26 mouse cellular contexts compared by ENCODE assay signal in genomic region chr9:76881830-76882229, GRCm38 (mm10).
A peak's percentile ranks its signal among the peaks of the same experiment; 100 is the strongest.
DNase-seq lines count a peak whose midpoint lies in the region; ATAC-seq and TF ChIP-seq lines count a peak whose summit lies in the region.
"Had no signal": no experiment of that assay in that cellular context is flagged by ENCODE, and none has a peak within 500 bp of the region (broad histone marks: within the 10 kb centered on the region; RNA-seq: fewer than 3 reads in every experiment).

No protein-coding gene starts in this region.

- WGBS in midbrain, embryonic 11.5 days = 70% methylated on average over 1 of the region's 1 CpGs
- 61% methylated on average over 1 of the region's 1 CpGs for WGBS in midbrain, embryonic 16.5 days

- no peak for TF ChIP-seq CTCF in embryonic fibroblast, embryonic 13.5 days (IDR thresholded peaks at IDR 0.05; ENCODE audit: borderline replicate concordance, insufficient read depth, low read length)

- DNase-seq in midbrain, embryonic 11.5 days (ENCODE audit: low spot score, missing footprints) = peak; percentile 17
- peak; percentile 74 for DNase-seq in Muller cell, postnatal 12 days (ENCODE audit: inconsistent ontology term)
- no peak for DNase-seq in kidney, postnatal 36 days
- DNase-seq in left cerebral cortex, adult 11 months (ENCODE audit: low spot score) = no peak
- DNase-seq in layer of hippocampus, postnatal 14 days (ENCODE audit: low spot score in 2 of 2) = no peak
- DNase-seq: adrenal gland, adult 2 months; adrenal gland, postnatal 14 days; cerebellum, adult 11-12 months; cerebellum, adult 8-10 months; cerebellum, postnatal 10 days; cerebellum, postnatal 36 days; gastrocnemius, postnatal 25 days; heart, adult 18-20 months; heart, postnatal 10 days; heart, postnatal 36 days had no signal

- H3K36me3 ChIP-seq in midbrain, embryonic 11.5 days (ENCODE audit: control insufficient read depth, insufficient read depth, low read length) = no peaks in the 10 kb centered on the region
- no peaks in the 10 kb centered on the region for H3K36me3 ChIP-seq in midbrain, embryonic 16.5 days (ENCODE audit: control insufficient read depth, insufficient read depth, low read length)
- H3K36me3 ChIP-seq: embryonic facial prominence, embryonic 12.5 days; G1E; heart, embryonic 12.5 days; heart, embryonic 15.5 days had no signal

- no peak overlapping the region for H3K4me2 ChIP-seq in midbrain, embryonic 11.5 days
- H3K4me2 ChIP-seq in midbrain, embryonic 16.5 days (ENCODE audit: low read length) = no peak overlapping the region
- H3K4me2 ChIP-seq: embryonic facial prominence, embryonic 12.5 days; heart, embryonic 12.5 days; heart, embryonic 15.5 days; hindbrain, embryonic 14.5 days had no signal

- no peak overlapping the region for H3K4me3 ChIP-seq in midbrain, embryonic 11.5 days (ENCODE audit: low read depth, low read length)
- no peak overlapping the region for H3K4me3 ChIP-seq in midbrain, embryonic 16.5 days (ENCODE audit: low read depth, low read length)
- H3K4me3 ChIP-seq in embryonic fibroblast, embryonic 13.5 days (ENCODE audit: insufficient read depth, low read length) = no peak overlapping the region
- H3K4me3 ChIP-seq: embryonic facial prominence, embryonic 12.5 days; heart, embryonic 12.5 days; heart, embryonic 15.5 days had no signal

- H3K27ac ChIP-seq in midbrain, embryonic 11.5 days (ENCODE audit: low read depth, low read length) = no peak overlapping the region
- H3K27ac ChIP-seq in midbrain, embryonic 16.5 days (ENCODE audit: low read length) = no peak overlapping the region
- peak overlapping the region; percentile 90 for H3K27ac ChIP-seq in embryonic fibroblast, embryonic 13.5 days (ENCODE audit: insufficient read depth, low read length)
- H3K27ac ChIP-seq: embryonic facial prominence, embryonic 12.5 days; heart, embryonic 15.5 days; hindbrain, embryonic 14.5 days; hindbrain, postnatal 0 days had no signal

- H3K27me3 ChIP-seq in midbrain, embryonic 11.5 days (ENCODE audit: control insufficient read depth, insufficient read depth, low read length) = no peaks in the 10 kb centered on the region
- no peaks in the 10 kb centered on the region for H3K27me3 ChIP-seq in midbrain, embryonic 16.5 days (ENCODE audit: control insufficient read depth, insufficient read depth, low read depth, low read length)
- H3K27me3 ChIP-seq: embryonic facial prominence, embryonic 12.5 days; heart, embryonic 12.5 days; heart, embryonic 15.5 days had no signal

- no peak for TF ChIP-seq POLR2A in embryonic fibroblast, embryonic 13.5 days (IDR thresholded peaks at IDR 0.05; ENCODE audit: low read depth, low read length)

- H3K9ac ChIP-seq in midbrain, embryonic 11.5 days (ENCODE audit: low read length) = no peak overlapping the region
- H3K9ac ChIP-seq in midbrain, embryonic 16.5 days (ENCODE audit: low read depth, low read length) = no peak overlapping the region
- H3K9ac ChIP-seq: embryonic facial prominence, embryonic 12.5 days; heart, embryonic 12.5 days; heart, embryonic 15.5 days; hindbrain, embryonic 14.5 days had no signal

- H3K4me1 ChIP-seq in midbrain, embryonic 11.5 days (ENCODE audit: control insufficient read depth, insufficient read depth, low read length) = no peaks in the 10 kb centered on the region
- H3K4me1 ChIP-seq in midbrain, embryonic 16.5 days (ENCODE audit: control insufficient read depth, insufficient read depth, low read length) = no peaks in the 10 kb centered on the region
- no peaks in the 10 kb centered on the region; the same call in 1 of the 2 replicates for H3K4me1 ChIP-seq in embryonic fibroblast, embryonic 13.5 days (ENCODE audit: control insufficient read depth, insufficient read depth, low read length)
- H3K4me1 ChIP-seq: embryonic facial prominence, embryonic 12.5 days; heart, embryonic 12.5 days; heart, embryonic 15.5 days had no signal

- no peak for ATAC-seq in midbrain, embryonic 11.5 days (ENCODE audit: low FRiP score)
- no peak for ATAC-seq in midbrain, embryonic 16.5 days
- ATAC-seq: forebrain, embryonic 14.5 days; hindbrain, postnatal 0 days; inflammation-experienced regulatory T-cells, adult 6 months; intestine, embryonic 16.5 days had no signal

- H3K9me3 ChIP-seq in midbrain, embryonic 11.5 days (ENCODE audit: control insufficient read depth, low read length) = no peaks in the 10 kb centered on the region
- H3K9me3 ChIP-seq in midbrain, embryonic 16.5 days (replicated peaks; ENCODE audit: control insufficient read depth, low read length, poor library complexity, severe bottlenecking) = no peaks in the 10 kb centered on the region
- H3K9me3 ChIP-seq: embryonic facial prominence, embryonic 12.5 days; G1E; heart, embryonic 12.5 days; heart, embryonic 15.5 days had no signal

Comparison
In these comparisons a context has a peak if more than half of its experiments do, and no peak if none do; other contexts are left out.
1. DNase-seq: peak in midbrain, embryonic 11.5 days (single experiment) and Muller cell, postnatal 12 days (single experiment); none in kidney, postnatal 36 days (0 of 2), left cerebral cortex, adult 11 months (single experiment) and layer of hippocampus, postnatal 14 days (0 of 2).